16 mouse cellular contexts compared by ENCODE assay signal in the genomic region with DNA sequence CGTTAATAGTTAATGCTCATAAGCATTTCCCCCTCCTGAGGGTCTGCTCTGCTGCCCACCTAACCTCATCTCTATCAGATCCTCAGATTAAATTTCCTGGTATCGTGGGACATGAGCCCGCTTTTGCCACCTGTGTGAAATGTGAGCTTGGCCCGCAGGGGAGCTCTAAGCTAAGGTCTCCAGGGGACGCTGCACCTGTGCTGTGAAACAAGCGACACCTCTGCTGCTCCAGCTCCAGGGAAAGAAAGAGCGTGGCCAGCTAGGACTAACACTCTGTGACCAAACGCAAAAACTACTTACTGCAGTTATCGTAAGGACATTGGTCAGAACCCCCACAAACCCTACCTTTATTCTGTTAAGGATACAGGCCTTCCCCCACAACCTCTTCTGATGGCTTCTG.
"Had no signal": no experiment of that assay in that cellular context is flagged by ENCODE, and none has a peak within 500 bp of the region (broad histone marks: within the 10 kb centered on the region; RNA-seq: fewer than 3 reads in every experiment).

No protein-coding gene starts in this region.

- H3K27me3 ChIP-seq: liver, embryonic 13.5 days; liver, embryonic 15.5 days; lung, embryonic 15.5 days; midbrain, embryonic 13.5 days; midbrain, embryonic 15.5 days; neural tube, embryonic 12.5 days; stomach, embryonic 15.5 days had no signal

- H3K9me3 ChIP-seq: liver, embryonic 13.5 days; liver, embryonic 15.5 days; lung, embryonic 15.5 days; megakaryocyte, embryonic 14.5 days; midbrain, embryonic 13.5 days; midbrain, embryonic 15.5 days; stomach, embryonic 15.5 days had no signal

- H3K9ac ChIP-seq: liver, embryonic 13.5 days; liver, embryonic 15.5 days; liver, postnatal 0 days; lung, embryonic 15.5 days; midbrain, embryonic 13.5 days; midbrain, embryonic 15.5 days; neural tube, embryonic 12.5 days; stomach, embryonic 15.5 days had no signal

- H3K4me3 ChIP-seq: liver, embryonic 13.5 days; liver, embryonic 15.5 days; lung, embryonic 15.5 days; megakaryocyte, embryonic 14.5 days; midbrain, embryonic 13.5 days; midbrain, embryonic 15.5 days; neural tube, embryonic 12.5 days; stomach, embryonic 15.5 days had no signal

- H3K4me1 ChIP-seq: liver, embryonic 15.5 days; midbrain, embryonic 13.5 days; midbrain, embryonic 15.5 days; neural tube, embryonic 12.5 days; stomach, embryonic 15.5 days had no signal

- H3K27ac ChIP-seq: liver, embryonic 13.5 days; liver, embryonic 15.5 days; lung, embryonic 15.5 days; macrophage; midbrain, embryonic 13.5 days; midbrain, embryonic 15.5 days; neural tube, embryonic 12.5 days; stomach, embryonic 15.5 days had no signal

- H3K36me3 ChIP-seq: liver, embryonic 13.5 days; liver, embryonic 15.5 days; lung, embryonic 15.5 days; midbrain, embryonic 13.5 days; midbrain, embryonic 15.5 days; neural tube, embryonic 12.5 days; stomach, embryonic 15.5 days had no signal

- H3K4me2 ChIP-seq: liver, embryonic 13.5 days; liver, embryonic 15.5 days; lung, embryonic 15.5 days; midbrain, embryonic 11.5 days; midbrain, embryonic 13.5 days; midbrain, embryonic 15.5 days; neural tube, embryonic 12.5 days; stomach, embryonic 15.5 days had no signal

- DNase-seq: liver, embryonic 13.5 days; liver, postnatal 0 days; lung, postnatal 10 days; right cerebral cortex, postnatal 14 days; thymus, adult 18-20 months; thymus, postnatal 14 days; thymus, postnatal 36 days had no signal

- ATAC-seq: liver, postnatal 0 days; midbrain, embryonic 13.5 days; midbrain, embryonic 15.5 days had no signal
